Mouse (Mus musculus): ENCODE results near the gene Txlna. TPM values are rescaled to one million over a fixed set of nuclear protein-coding genes. Genes with fewer than 3 reads are reported as not detected.

Gene Txlna
- polyA plus RNA-seq, 1 experiment: 34.8 TPM

DNA sequence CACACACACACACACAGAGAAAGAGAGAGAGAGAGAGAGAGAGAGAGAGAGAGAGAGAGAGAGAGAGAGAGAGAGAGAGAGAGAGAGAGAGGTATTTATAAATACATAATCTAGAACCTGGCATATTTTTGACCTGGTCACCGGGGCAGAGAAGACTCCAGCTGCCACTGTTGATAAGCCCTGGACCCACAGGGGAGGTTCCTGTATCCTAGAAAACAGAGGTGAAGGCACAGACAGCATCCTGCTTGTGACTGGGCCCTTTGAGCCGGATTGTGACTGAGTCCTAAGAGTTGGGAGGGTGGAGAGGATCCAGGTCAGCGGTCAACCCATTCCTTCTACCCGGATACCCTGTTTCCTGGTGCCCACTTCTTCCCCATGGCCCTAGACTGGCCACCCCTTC, 52.0 kb downstream of the Txlna start:
- no peak for DNase-seq (ENCODE audit: low read depth)

DNA sequence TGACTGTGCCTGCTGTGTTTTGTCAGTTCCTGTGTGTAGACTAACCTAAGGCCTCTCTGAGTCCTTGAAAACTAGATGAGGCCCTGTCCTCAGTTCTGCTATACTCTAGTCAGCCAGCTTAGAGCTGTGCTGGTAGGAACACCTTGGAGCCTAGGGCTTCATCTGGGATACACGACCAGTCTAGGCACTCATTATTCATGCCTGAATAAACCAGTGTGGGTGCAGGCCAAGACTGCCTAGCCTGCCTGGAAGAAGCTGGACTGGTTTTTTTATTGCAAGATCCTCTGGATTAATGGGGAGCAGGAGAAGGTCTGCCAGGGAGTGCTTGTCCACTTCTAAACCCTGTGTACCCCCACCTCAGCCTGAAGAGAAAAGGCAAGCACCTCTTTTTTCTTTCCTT, 53.9 kb downstream of the Txlna start:
- no peak for DNase-seq (ENCODE audit: low read depth)

DNA sequence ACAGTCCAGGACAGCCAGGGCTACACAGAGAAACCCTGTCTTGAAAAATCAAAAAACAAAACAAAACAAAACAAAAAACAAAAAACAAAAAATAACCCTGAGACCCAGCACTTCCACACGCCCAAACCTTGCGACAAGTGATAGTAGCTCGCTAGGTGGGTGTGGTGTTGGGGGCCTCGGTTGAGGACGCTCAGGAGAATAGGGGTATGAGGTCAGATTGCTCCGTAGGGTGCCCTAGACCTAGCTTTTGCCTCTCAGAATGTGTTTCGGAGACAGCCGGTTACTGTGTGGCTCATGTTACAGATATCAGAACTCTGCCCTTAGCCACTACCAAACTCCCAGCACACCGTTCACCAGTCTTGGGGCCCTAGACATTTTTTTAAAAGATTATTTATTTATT, 55.1 kb downstream of the Txlna start:
- DNase-seq (ENCODE audit: low read depth): no peak

DNA sequence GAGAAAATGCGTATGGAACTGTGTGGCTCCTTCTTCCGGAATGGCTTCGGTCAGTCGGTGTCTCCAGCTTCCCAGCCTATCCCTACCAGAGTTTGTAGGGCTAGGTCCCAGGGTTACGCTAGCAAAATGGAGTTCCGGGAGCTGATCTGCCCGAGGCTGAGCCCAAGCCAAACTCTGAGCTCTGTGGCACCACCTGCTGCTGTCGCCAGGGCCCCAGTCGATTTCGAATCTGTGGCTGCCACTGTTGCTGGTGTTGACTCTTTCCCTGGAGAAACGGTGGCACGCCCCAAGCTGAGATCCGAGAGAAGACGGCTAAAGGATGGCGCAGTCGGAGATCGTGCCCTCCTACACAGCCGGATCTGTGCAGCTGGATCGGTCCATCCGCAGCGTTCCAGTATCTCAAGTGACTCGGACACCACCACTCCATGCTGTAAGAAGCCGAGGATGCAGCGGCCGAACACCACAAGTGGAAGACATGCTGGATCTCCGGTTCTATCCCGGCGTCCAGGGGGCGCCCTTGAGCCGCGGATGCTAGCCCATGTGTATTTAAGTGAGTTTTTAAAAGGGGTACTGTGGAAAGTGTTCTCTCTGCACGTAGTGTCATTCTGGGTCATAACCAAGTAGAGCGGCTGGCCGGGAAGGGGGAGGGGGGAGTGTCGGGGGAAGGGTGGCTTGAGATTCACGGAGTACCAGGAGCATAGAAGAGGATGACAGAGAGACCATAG, 55.8 kb downstream of the Txlna start:
- DNase-seq (ENCODE audit: low read depth): no peak

DNA sequence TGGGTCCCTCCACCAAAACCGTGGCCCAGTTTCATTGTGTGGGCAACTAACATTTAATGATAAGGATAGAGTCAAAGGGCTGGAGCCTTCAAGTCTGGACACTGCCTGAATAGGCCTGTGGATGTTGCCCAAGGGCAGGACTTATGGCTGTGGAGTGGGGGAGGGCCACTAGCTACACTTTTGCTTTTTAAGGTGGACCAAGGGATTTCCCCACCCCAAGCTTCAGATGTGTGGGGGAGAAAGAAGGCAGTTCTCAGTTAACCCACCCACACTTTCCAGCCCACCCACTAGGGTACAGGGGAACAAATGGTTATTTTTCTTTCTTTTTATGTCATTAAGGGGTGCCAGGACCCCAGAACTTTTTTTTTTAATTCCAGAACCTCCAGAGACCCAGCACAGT, 56.5 kb downstream of the Txlna start:
- no peak for DNase-seq (ENCODE audit: low read depth)

DNA sequence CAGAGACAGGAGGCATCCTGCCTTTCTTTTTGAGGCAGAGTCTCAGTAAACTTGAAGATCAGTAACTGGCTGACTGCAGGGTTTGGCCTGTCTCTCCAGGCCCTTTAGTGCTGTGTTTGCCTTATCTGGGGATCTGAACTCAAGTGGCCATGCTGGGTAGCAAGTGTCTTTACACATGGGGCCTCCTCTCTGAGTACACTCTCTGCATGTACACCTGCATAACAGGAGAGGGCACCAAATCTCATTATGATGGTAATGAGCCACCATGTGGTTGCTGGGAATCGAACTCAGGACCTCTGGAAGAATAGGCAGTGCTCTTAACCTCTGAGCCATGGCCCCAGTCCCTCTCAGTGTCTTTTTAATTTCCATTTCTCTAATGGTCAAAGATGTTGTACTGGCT, 58.6 kb downstream of the Txlna start:
- no peak for DNase-seq (ENCODE audit: low read depth)

DNA sequence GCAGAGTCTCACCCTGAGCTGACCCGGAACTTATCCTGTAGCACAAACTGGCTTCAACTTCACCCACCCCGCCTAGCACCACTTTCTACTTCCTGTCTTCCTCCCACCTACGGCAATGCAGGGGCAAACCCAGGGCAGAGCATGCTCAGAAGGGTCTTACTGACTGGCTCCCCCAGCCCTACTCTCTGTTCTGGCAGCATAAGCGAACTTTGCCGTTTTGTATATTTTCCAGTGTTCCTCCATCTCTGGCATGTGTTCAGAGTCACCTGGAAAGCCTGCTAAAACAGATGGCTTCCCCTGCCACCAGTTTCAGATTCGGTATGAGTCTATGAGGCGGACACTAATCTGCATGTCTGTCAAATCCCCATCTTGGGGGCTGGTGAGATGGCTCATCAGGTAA, 60.5 kb downstream of the Txlna start:
- DNase-seq (ENCODE audit: low read depth): no peak

DNA sequence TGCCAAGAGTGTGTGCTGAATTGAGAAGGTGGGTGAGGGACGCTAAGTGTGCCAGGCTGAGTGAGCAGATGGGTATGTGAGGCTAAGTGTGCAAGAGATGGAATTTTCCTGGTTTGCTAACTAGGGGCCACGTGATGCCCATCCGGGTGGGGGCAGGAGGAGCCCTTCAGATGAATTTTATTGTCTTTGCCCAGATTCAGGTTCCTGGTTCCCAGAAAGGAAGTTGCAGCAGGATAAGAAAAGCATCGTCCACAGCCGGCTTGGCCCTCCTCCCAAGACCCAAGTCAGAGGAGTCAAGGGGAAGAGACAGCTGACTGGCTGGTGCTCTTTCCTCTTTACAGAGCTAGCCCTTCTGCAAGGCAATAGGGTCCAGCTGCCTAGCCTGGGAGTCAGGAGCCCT, 62.4 kb downstream of the Txlna start, which contains the start of gene Fam167b:
Gene Fam167b, minus strand, starts transcription at position 84 of the 400 bp plus-strand sequence.
- DNase-seq (ENCODE audit: low read depth): no peak

DNA sequence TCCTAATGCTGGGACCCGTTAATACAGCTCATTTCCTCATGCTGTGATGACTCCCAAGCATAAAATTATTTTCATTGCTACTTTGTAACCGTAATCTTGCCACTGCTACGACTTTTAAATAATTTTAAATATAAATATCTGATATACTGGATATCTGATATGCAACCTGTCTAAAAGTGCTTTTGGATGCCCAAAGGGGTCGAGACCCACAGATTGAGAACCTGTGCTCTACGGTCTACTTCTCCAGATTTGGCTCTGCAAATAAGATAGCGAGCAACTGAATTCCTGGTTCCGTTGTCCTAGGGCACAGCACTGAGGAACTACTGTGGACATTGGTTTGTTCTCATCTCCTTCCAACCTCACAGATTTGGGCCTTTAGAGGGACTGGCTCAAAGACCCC, 63.2 kb downstream of the Txlna start:
- DNase-seq (ENCODE audit: low read depth): no peak

DNA sequence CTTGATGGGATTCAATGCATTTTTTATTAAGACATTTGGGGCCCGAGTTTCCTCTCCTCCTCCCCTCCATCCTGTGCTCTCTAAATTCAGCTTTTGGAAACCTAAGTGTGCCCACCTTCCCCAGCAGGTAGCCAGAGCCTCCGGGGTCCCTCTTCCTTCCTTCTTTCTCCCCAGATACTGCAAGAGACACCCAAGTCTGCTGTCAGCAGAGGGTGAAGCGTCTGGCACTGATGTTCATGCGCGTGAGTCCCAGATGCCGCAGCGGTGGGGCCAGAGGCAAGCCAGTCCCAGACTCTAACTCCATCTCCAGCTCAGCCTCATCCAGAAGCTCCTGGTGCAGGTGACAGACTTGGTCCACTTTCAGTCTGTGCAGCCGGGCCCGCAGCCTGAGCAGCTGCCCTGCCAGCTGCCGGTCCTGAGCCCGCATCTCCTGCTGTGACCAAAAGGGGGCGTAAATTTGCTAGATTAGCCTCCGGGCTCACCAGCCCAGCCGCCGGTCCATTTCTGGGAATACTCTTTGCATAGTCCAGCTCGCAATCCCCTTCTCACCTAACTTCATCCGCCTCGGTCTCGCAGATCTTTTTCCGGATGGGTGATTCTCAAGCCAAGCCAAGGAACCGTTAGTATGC, 63.9 kb downstream of the Txlna start:
- no peak for DNase-seq (ENCODE audit: low read depth)

Other genes starting within 250 kb of the Txlna start
- gene Zbtb8b, start 200.2 kb downstream of the Txlna start, polyA plus RNA-seq (2012; rRNA removed): 1.3 and 1.6 TPM in 2 replicates
- 22.3 and 27.9 TPM in 2 replicates for gene Bsdc1, start 179.5 kb downstream of the Txlna start, polyA plus RNA-seq (2012; rRNA removed)
- 0.72 and 2.5 TPM in 2 replicates for gene Tssk3, start 150.0 kb downstream of the Txlna start, polyA plus RNA-seq (2012; rRNA removed)
- gene Fam229a, start 149.9 kb downstream of the Txlna start, polyA plus RNA-seq (2012; rRNA removed): 4.8 and 7.1 TPM in 2 replicates
- 29.9 and 48.8 TPM in 2 replicates for gene Marcksl1, start 127.5 kb downstream of the Txlna start, polyA plus RNA-seq (2012; rRNA removed)
- 50.9 and 79.7 TPM in 2 replicates for gene Hdac1, start 98.4 kb downstream of the Txlna start, polyA plus RNA-seq (2012; rRNA removed)
- gene Lck, start 67.4 kb downstream of the Txlna start, polyA plus RNA-seq (2012; rRNA removed): 3.0 and 3.2 TPM in 2 replicates
- 4.0 and 4.6 TPM in 2 replicates for gene Fam167b, start 62.5 kb downstream of the Txlna start, polyA plus RNA-seq (2012; rRNA removed)
- gene Eif3i, start 40.4 kb downstream of the Txlna start, polyA plus RNA-seq (2012; rRNA removed): 503 and 580 TPM in 2 replicates
- gene Tmem234, start 40.4 kb downstream of the Txlna start, polyA plus RNA-seq (2012; rRNA removed): 220 and 221 TPM in 2 replicates
- 5.6 and 6.3 TPM in 2 replicates for gene Dcdc2b, start 26.8 kb downstream of the Txlna start, polyA plus RNA-seq (2012; rRNA removed)
- gene Iqcc, start 22.0 kb downstream of the Txlna start, polyA plus RNA-seq (2012; rRNA removed): 46.8 and 47.9 TPM in 2 replicates
- 32.3 and 43.8 TPM in 2 replicates for gene Ccdc28b, start 17.1 kb downstream of the Txlna start, polyA plus RNA-seq (2012; rRNA removed)
- 32.3 and 42.7 TPM in 2 replicates for gene Kpna6, start 31.7 kb upstream of the Txlna start, polyA plus RNA-seq (2012; rRNA removed)
- 27.5 and 32.5 TPM in 2 replicates for gene Tmem39b, start 55.8 kb upstream of the Txlna start, polyA plus RNA-seq (2012; rRNA removed)
- 10.5 and 20.3 TPM in 2 replicates for gene Khdrbs1, start 101.2 kb upstream of the Txlna start, polyA plus RNA-seq (2012; rRNA removed)
- gene Ptp4a2, start 170.2 kb upstream of the Txlna start, polyA plus RNA-seq (2012; rRNA removed): 32.4 and 34.0 TPM in 2 replicates

Data from gonadal fat pad, adult 2 months (tissue).